Mouse (Mus musculus): Measurements from ENCODE around the gene Sf1. TPM values are rescaled to one million over a fixed set of nuclear protein-coding genes. Genes with fewer than 3 reads are reported as not detected.
A peak's percentile ranks its signal among the peaks of the same experiment; 100 is the strongest.

Sf1 gene
- polyA plus RNA-seq, 1 experiment: 140 TPM

- Histone ChIP-seq H3K4me3 (replicated peaks) (peak overlapping the region; percentile 10), H3K36me3 (ENCODE audit: control insufficient read depth) (peaks cover 5% of the 10 kb centered on the region)
Measured at GRCm38 (mm10) chr19:6331719-6332516, 31.6 kb upstream of the Sf1 start.

GRCm38 (mm10) chr19:6333761-6334595, 29.5 kb upstream of the Sf1 start:
- TF ChIP-seq TAL1 (IDR thresholded peaks at IDR 0.05; ENCODE audit: low read length) (no peak), GATA1 (IDR thresholded peaks at IDR 0.05; ENCODE audit: low read length) (no peak)
- H3K4me3 ChIP-seq (replicated peaks): peak overlapping the region; percentile 80
- H3K27me3 ChIP-seq (ENCODE audit: control insufficient read depth): no peaks in the 10 kb centered on the region
- H3K9me3 ChIP-seq (ENCODE audit: control insufficient read depth, low read length): no peaks in the 10 kb centered on the region
- H3K36me3 ChIP-seq (ENCODE audit: control insufficient read depth): peaks cover 26% of the 10 kb centered on the region
- peaks cover 52% of the 10 kb centered on the region for H3K4me1 ChIP-seq (ENCODE audit: control insufficient read depth)

More at GRCm38 (mm10) chr19:6331719-6332516, 31.6 kb upstream of the Sf1 start:
- Histone ChIP-seq H3K4me1 (ENCODE audit: control insufficient read depth) (peaks cover 46% of the 10 kb centered on the region), H3K9me3 (ENCODE audit: control insufficient read depth, low read length) (no peaks in the 10 kb centered on the region), H3K27me3 (ENCODE audit: control insufficient read depth) (no peaks in the 10 kb centered on the region)
- no peak for TF ChIP-seq GATA1 (IDR thresholded peaks at IDR 0.05; ENCODE audit: low read length)
- no peak for TF ChIP-seq TAL1 (IDR thresholded peaks at IDR 0.05; ENCODE audit: low read length)

- Histone ChIP-seq H3K36me3 (ENCODE audit: control insufficient read depth) (peaks cover 35% of the 10 kb centered on the region), H3K27me3 (ENCODE audit: control insufficient read depth) (no peaks in the 10 kb centered on the region), H3K4me1 (ENCODE audit: control insufficient read depth) (peaks cover 61% of the 10 kb centered on the region), H3K4me3 (replicated peaks) (peak within 1 kb of the TSS; percentile 80), H3K9me3 (ENCODE audit: control insufficient read depth, low read length) (no peaks in the 10 kb centered on the region)
- TF ChIP-seq TAL1 (IDR thresholded peaks at IDR 0.05; ENCODE audit: low read length) (no peak), GATA1 (IDR thresholded peaks at IDR 0.05; ENCODE audit: low read length) (no peak)
Measured at GRCm38 (mm10) chr19:6334673-6335457, 28.6 kb upstream of the Sf1 start, which contains the start of gene Men1. Gene Men1, plus strand, starts transcription at chr19:6334979.

DNA sequence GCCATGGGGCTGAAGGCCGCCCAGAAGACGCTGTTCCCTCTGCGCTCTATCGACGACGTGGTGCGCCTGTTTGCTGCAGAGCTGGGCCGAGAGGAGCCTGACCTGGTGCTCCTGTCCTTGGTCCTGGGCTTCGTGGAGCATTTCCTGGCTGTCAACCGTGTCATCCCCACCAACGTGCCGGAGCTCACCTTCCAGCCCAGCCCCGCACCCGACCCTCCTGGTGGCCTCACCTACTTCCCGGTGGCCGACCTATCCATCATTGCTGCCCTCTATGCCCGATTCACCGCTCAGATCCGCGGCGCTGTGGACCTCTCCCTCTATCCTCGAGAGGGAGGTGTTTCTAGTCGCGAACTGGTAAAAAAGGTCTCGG, 28.0 kb upstream of the Sf1 start:
- peak overlapping the region; percentile 80 for H3K4me3 ChIP-seq (replicated peaks)
- peaks cover 66% of the 10 kb centered on the region for H3K4me1 ChIP-seq (ENCODE audit: control insufficient read depth)
- H3K9me3 ChIP-seq (ENCODE audit: control insufficient read depth, low read length): no peaks in the 10 kb centered on the region
- H3K27me3 ChIP-seq (ENCODE audit: control insufficient read depth): no peaks in the 10 kb centered on the region
- TF ChIP-seq GATA1 (IDR thresholded peaks at IDR 0.05; ENCODE audit: low read length): no peak
- no peak for TF ChIP-seq TAL1 (IDR thresholded peaks at IDR 0.05; ENCODE audit: low read length)
- H3K36me3 ChIP-seq (ENCODE audit: control insufficient read depth): peaks cover 40% of the 10 kb centered on the region

DNA sequence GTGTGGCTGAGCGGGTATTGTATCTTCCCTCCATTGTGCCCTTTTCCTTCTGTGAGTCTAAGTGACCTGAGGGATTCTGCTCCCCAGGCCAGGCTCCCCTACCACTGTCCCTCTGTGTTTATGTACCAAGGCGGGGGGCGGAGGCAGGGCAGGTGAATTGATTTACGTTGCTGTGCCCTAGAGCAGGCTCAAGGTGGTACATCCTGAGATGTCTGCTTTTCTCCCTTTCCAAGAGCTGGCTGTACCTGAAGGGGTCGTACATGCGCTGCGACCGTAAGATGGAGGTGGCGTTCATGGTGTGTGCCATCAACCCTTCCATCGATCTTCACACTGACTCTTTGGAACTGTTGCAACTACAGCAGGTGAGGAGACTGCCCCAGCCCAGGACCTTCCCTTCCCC, 26.6 kb upstream of the Sf1 start:
- peaks cover 68% of the 10 kb centered on the region for H3K4me1 ChIP-seq (ENCODE audit: control insufficient read depth)

GRCm38 (mm10) chr19:6338171-6338570, 25.3 kb upstream of the Sf1 start:
- H3K9me3 ChIP-seq (ENCODE audit: control insufficient read depth, low read length): no peaks in the 10 kb centered on the region
- H3K36me3 ChIP-seq (ENCODE audit: control insufficient read depth): peaks cover 44% of the 10 kb centered on the region
- peaks cover 4% of the 10 kb centered on the region; the same call in 1 of the 2 replicates for H3K27me3 ChIP-seq (ENCODE audit: control insufficient read depth)
- H3K4me3 ChIP-seq (replicated peaks): no peak overlapping the region
- peaks cover 78% of the 10 kb centered on the region for H3K4me1 ChIP-seq (ENCODE audit: control insufficient read depth)
- TF ChIP-seq GATA1 (IDR thresholded peaks at IDR 0.05; ENCODE audit: low read length): no peak
- no peak for TF ChIP-seq TAL1 (IDR thresholded peaks at IDR 0.05; ENCODE audit: low read length)

More for the DNA sequence above, 26.6 kb upstream of the Sf1 start:
- no peaks in the 10 kb centered on the region for H3K9me3 ChIP-seq (ENCODE audit: control insufficient read depth, low read length)
- peaks cover 40% of the 10 kb centered on the region for H3K36me3 ChIP-seq (ENCODE audit: control insufficient read depth)
- TF ChIP-seq TAL1 (IDR thresholded peaks at IDR 0.05; ENCODE audit: low read length) (no peak), GATA1 (IDR thresholded peaks at IDR 0.05; ENCODE audit: low read length) (no peak)
- H3K27me3 ChIP-seq (ENCODE audit: control insufficient read depth): peaks cover 4% of the 10 kb centered on the region; the same call in 1 of the 2 replicates
- peak overlapping the region; percentile 80 for H3K4me3 ChIP-seq (replicated peaks)

DNA sequence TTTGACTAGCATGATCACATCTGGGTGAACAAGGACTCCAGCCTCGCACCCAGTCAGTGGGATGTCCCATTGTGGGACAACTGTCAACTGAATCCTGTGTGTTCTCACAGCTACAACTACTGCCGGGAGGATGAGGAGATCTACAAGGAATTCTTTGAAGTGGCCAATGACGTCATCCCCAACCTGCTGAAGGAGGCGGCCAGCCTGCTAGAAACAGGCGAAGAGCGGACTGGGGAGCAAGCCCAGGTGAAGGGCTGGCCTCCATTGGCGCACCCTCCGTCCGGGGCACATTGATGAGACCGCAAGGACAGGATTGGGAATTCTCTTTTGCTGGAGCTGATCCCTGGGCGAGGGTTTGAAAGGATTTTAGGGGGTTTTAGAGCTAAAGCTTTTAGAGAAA, 24.8 kb upstream of the Sf1 start:
- Histone ChIP-seq H3K4me3 (replicated peaks) (no peak overlapping the region), H3K36me3 (ENCODE audit: control insufficient read depth) (peaks cover 48% of the 10 kb centered on the region), H3K27me3 (ENCODE audit: control insufficient read depth) (peaks cover 4% of the 10 kb centered on the region; the same call in 1 of the 2 replicates), H3K9me3 (ENCODE audit: control insufficient read depth, low read length) (no peaks in the 10 kb centered on the region), H3K4me1 (ENCODE audit: control insufficient read depth) (peaks cover 80% of the 10 kb centered on the region)
- TF ChIP-seq GATA1 (IDR thresholded peaks at IDR 0.05; ENCODE audit: low read length): no peak
- TF ChIP-seq TAL1 (IDR thresholded peaks at IDR 0.05; ENCODE audit: low read length): no peak

- TF ChIP-seq GATA1 (IDR thresholded peaks at IDR 0.05; ENCODE audit: low read length): no peak
- TF ChIP-seq TAL1 (IDR thresholded peaks at IDR 0.05; ENCODE audit: low read length): no peak
- H3K9me3 ChIP-seq (ENCODE audit: control insufficient read depth, low read length): no peaks in the 10 kb centered on the region
- H3K36me3 ChIP-seq (ENCODE audit: control insufficient read depth): peaks cover 53% of the 10 kb centered on the region
- H3K4me1 ChIP-seq (ENCODE audit: control insufficient read depth): peaks cover 79% of the 10 kb centered on the region
- peaks cover 4% of the 10 kb centered on the region; the same call in 1 of the 2 replicates for H3K27me3 ChIP-seq (ENCODE audit: control insufficient read depth)
- H3K4me3 ChIP-seq (replicated peaks): no peak overlapping the region
Measured at GRCm38 (mm10) chr19:6339191-6339590, 24.3 kb upstream of the Sf1 start.
